Mouse (Mus musculus) MEL (cell line): ENCODE measurements at regions not wholly inside any gene's neighbourhood (a gene's known extent, or its start where the extent isn't known, plus 50 kb on each side); places are given as distances from the start of the nearest gene placed in this dataset.

Source experiments
- DNase-seq: peaks from one replicate; pipeline ENCODE4 v3.0.0; 2011; ENCODE audit warnings: low read depth, low spot score
- H3K27ac ChIP-seq: 2 replicates; pipeline ENCODE4 v1.5.1; 2012; ENCODE audit warnings: low read depth, mild to moderate bottlenecking, control low read depth, low read length, moderate library complexity; ENCODE audit not compliant: control insufficient read depth
- H3K27me3 ChIP-seq, 2 experiments: fragments of 150-350 bp in 1 of 2; sonication (generic) in 1 of 2; 2 replicates each; pipeline ENCODE4 v1.6.1; 2012; ENCODE audit warnings: low read length in 2 of 2, mild to moderate bottlenecking in 2 of 2, improper control_type of control experiment in 1 of 2, moderate library complexity in 1 of 2; ENCODE audit not compliant: insufficient read depth in 2 of 2, control insufficient read depth in 1 of 2
- H3K36me3 ChIP-seq, 2 experiments: 2 replicates each; pipeline ENCODE4 v1.6.1; 2012 to 2014; ENCODE audit warnings: low read length in 2 of 2, improper control_type of control experiment in 1 of 2, inconsistent platforms in 1 of 2, mild to moderate bottlenecking in 1 of 2; ENCODE audit not compliant: insufficient read depth in 2 of 2, control insufficient read depth in 1 of 2
- H3K4me1 ChIP-seq, 2 experiments: fragments of 150-350 bp in 1 of 2; sonication (generic) in 1 of 2; 2 replicates each; pipeline ENCODE4 v1.6.1; 2012; ENCODE audit warnings: low read length in 2 of 2, improper control_type of control experiment in 1 of 2, mild to moderate bottlenecking in 1 of 2; ENCODE audit not compliant: insufficient read depth in 2 of 2, control insufficient read depth in 1 of 2
- H3K4me3 ChIP-seq, 2 experiments: fragments of 150-350 bp in 1 of 2; sonication (generic) in 1 of 2; 2 replicates each; pipeline ENCODE4 v1.5.1; 2012; ENCODE audit warnings: low read depth in 2 of 2, low read length in 2 of 2, mild to moderate bottlenecking in 2 of 2, moderate library complexity in 2 of 2, control low read depth in 1 of 2, improper control_type of control experiment in 1 of 2; ENCODE audit not compliant: control insufficient read depth in 1 of 2, insufficient read depth in 1 of 2
- H3K79me2 ChIP-seq: 2 replicates; pipeline ENCODE4 v1.6.1; 2012; ENCODE audit warnings: mild to moderate bottlenecking, low read length, moderate library complexity; ENCODE audit not compliant: control insufficient read depth, poor library complexity, insufficient read depth
- H3K9ac ChIP-seq: 2 replicates; pipeline ENCODE4 v1.6.1; 2012; ENCODE audit warnings: low read depth, mild to moderate bottlenecking, control low read depth, low read length, moderate library complexity; ENCODE audit not compliant: control insufficient read depth, poor library complexity, severe bottlenecking
- H3K9me3 ChIP-seq: fragments of 150-350 bp; sonication (generic); replicated peaks from 2 replicates; pipeline ENCODE4 v1.6.1; 2012; ENCODE audit warnings: mild to moderate bottlenecking, low read length, improper control_type of control experiment, moderate library complexity; ENCODE audit not compliant: insufficient read depth
- BHLHE40 ChIP-seq: IDR thresholded peaks from 2 replicates; pipeline ENCODE4 v1.6.1; 2012; ENCODE audit warnings: low read depth, mild to moderate bottlenecking, inconsistent platforms, low read length, improper control_type of control experiment, borderline replicate concordance
- CHD1 ChIP-seq: IDR thresholded peaks from 2 replicates; pipeline ENCODE4 v1.6.1; 2012; ENCODE audit warnings: low read depth, mild to moderate bottlenecking, inconsistent platforms, low read length, improper control_type of control experiment
- CHD2 ChIP-seq: IDR thresholded peaks from 2 replicates; pipeline ENCODE4 v1.6.1; 2011; ENCODE audit warnings: low read length, improper control_type of control experiment
- CTCF ChIP-seq, 3 experiments: IDR thresholded peaks in 2 of 3; conservative IDR thresholded peaks in 1 of 3; 2 replicates each; pipeline ENCODE4 v1.5.1; 2011 to 2012; ENCODE audit warnings: low read length in 3 of 3, low read depth in 2 of 3, mild to moderate bottlenecking in 2 of 3, improper control_type of control experiment in 1 of 3, inconsistent platforms in 1 of 3, mixed read lengths in 1 of 3, moderate library complexity in 1 of 3; ENCODE audit not compliant: control insufficient read depth in 1 of 3, insufficient read depth in 1 of 3, poor library complexity in 1 of 3, severe bottlenecking in 1 of 3
- E2F4 ChIP-seq: IDR thresholded peaks from 2 replicates; pipeline ENCODE4 v1.6.1; 2011; ENCODE audit warnings: low read depth, low read length, improper control_type of control experiment, borderline replicate concordance
- ETS1 ChIP-seq: IDR thresholded peaks from 2 replicates; pipeline ENCODE4 v1.6.1; 2012; ENCODE audit warnings: low read depth, mild to moderate bottlenecking, inconsistent platforms, low read length, improper control_type of control experiment, moderate library complexity
- GABPA ChIP-seq: IDR thresholded peaks from 2 replicates; pipeline ENCODE4 v1.6.1; 2012; ENCODE audit warnings: low read depth, mild to moderate bottlenecking, inconsistent platforms, low read length, improper control_type of control experiment, moderate library complexity
- HCFC1 ChIP-seq: IDR thresholded peaks from 2 replicates; pipeline ENCODE4 v1.6.1; 2012; ENCODE audit warnings: low read depth, mild to moderate bottlenecking, inconsistent platforms, low read length, improper control_type of control experiment, moderate library complexity
- JUND ChIP-seq: IDR thresholded peaks from 2 replicates; pipeline ENCODE4 v1.6.1; 2011; ENCODE audit warnings: low read depth, mild to moderate bottlenecking, improper control_type of control experiment, low read length
- MEF2A ChIP-seq: IDR thresholded peaks from 2 replicates; pipeline ENCODE4 v1.6.1; 2014; ENCODE audit warnings: low read depth, mild to moderate bottlenecking, inconsistent platforms, low read length, improper control_type of control experiment; ENCODE audit not compliant: poor library complexity, insufficient replicate concordance, severe bottlenecking; ENCODE audit errors: extremely low read depth
- MYC ChIP-seq: IDR thresholded peaks from 2 replicates; pipeline ENCODE4 v1.6.1; 2011; ENCODE audit warnings: low read depth, mild to moderate bottlenecking, low read length, improper control_type of control experiment, moderate library complexity
- POLR2A ChIP-seq, 2 experiments: IDR thresholded peaks; 2 replicates each; pipeline ENCODE4 v1.6.1; 2011 to 2012; ENCODE audit warnings: low read length in 2 of 2, mild to moderate bottlenecking in 2 of 2, control low read depth in 1 of 2, improper control_type of control experiment in 1 of 2, low read depth in 1 of 2, moderate library complexity in 1 of 2; ENCODE audit not compliant: control insufficient read depth in 1 of 2, insufficient read depth in 1 of 2, poor library complexity in 1 of 2
- POLR2AphosphoS2 ChIP-seq: IDR thresholded peaks from 2 replicates; pipeline ENCODE4 v1.6.1; 2011; ENCODE audit warnings: low read length, improper control_type of control experiment
- RAD21 ChIP-seq: IDR thresholded peaks from 2 replicates; pipeline ENCODE4 v1.6.1; 2011; ENCODE audit warnings: mild to moderate bottlenecking, low read depth, low read length, improper control_type of control experiment
- RCOR1 ChIP-seq: IDR thresholded peaks from 2 replicates; pipeline ENCODE4 v1.6.1; 2012; ENCODE audit warnings: low read depth, mild to moderate bottlenecking, inconsistent platforms, low read length, improper control_type of control experiment
- SIN3A ChIP-seq: IDR thresholded peaks from 2 replicates; pipeline ENCODE4 v1.6.1; 2012; ENCODE audit warnings: low read length, improper control_type of control experiment, inconsistent platforms
- SMC3 ChIP-seq: IDR thresholded peaks from 2 replicates; pipeline ENCODE4 v1.6.1; 2011; ENCODE audit warnings: low read depth, low read length, improper control_type of control experiment
- TAL1 ChIP-seq: IDR thresholded peaks from 2 replicates; pipeline ENCODE4 v1.6.1; 2012; ENCODE audit warnings: mild to moderate bottlenecking, inconsistent platforms, low read length, moderate library complexity, mixed read lengths
- USF1 ChIP-seq: IDR thresholded peaks from 2 replicates; pipeline ENCODE4 v1.6.1; 2014; ENCODE audit warnings: low read depth, mild to moderate bottlenecking, inconsistent platforms, low read length, improper control_type of control experiment, moderate library complexity
- ZC3H11A ChIP-seq: IDR thresholded peaks from 2 replicates; pipeline ENCODE4 v1.6.1; 2012; ENCODE audit warnings: low read depth, mild to moderate bottlenecking, inconsistent platforms, low read length, improper control_type of control experiment

DNA sequence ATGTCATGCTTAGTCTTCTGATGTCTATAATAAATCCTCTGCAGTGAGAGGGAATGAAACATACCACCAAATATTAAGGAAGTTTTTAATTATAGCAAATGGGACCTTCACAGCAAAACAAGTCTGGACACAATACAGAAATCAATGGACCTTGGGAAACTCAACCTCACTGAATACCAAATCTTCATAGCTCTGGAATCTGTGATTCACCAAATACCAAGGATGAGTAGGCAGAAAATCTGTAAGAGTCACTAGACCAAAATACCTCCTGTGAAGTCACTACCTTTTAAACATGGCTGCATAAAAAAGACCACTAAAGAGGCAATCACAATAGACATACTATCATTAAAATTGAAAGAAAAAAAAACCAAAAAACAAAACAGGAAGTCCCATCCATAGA is 872.5 kb upstream of the Alcam start:
- Histone ChIP-seq H3K9me3 (no peaks in the 10 kb centered on the region), H3K79me2 (no peaks in the 10 kb centered on the region), H3K36me3 (no peaks in the 10 kb centered on the region), H3K27me3 (no peaks in the 10 kb centered on the region), H3K4me3 (no peak overlapping the region), H3K9ac (no peak overlapping the region), H3K27ac (no peak overlapping the region), H3K4me1 (no peaks in the 10 kb centered on the region)
- DNase-seq: no peak
- TF ChIP-seq CTCF (IDR thresholded peaks at IDR 0.05 in 2 of 3, conservative IDR thresholded peaks at IDR 0.05 in 1 of 3; ENCODE audit: control insufficient read depth in 1 of 3, insufficient read depth in 1 of 3, low read depth in 2 of 3, low read length in 3 of 3, poor library complexity in 1 of 3, severe bottlenecking in 1 of 3) (no peak), ZC3H11A (no peak), POLR2AphosphoS2 (no peak), MYC (no peak), BHLHE40 (no peak), USF1 (no peak), SMC3 (no peak), ETS1 (no peak), E2F4 (no peak)

DNA sequence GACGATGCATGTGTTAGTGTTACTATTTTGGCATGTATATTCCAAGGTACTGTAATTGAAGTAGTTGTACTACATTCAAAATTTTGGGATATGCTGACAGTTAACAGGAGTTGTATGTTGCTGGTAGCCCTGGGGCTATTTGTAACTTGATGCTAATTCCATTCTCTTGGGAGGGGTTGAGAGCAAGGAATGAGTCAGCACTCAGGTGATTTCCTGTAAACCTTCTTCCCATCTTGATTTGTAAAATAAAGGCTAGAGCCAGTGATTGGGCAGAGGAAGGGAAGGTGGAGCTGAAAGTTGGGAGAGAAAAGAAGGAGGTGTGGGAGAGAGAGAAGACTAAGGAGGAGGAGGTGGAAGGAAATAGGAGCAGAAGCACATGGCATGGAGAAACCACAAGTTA is 838.2 kb upstream of the Alcam start:
- no peaks in the 10 kb centered on the region for H3K79me2 ChIP-seq
- H3K9me3 ChIP-seq: no peaks in the 10 kb centered on the region
- H3K4me1 ChIP-seq: no peaks in the 10 kb centered on the region
- H3K27me3 ChIP-seq: no peaks in the 10 kb centered on the region
- no peak for TF ChIP-seq SIN3A
- no peak for DNase-seq
- H3K9ac ChIP-seq: no peak overlapping the region
- H3K36me3 ChIP-seq: no peaks in the 10 kb centered on the region
- H3K27ac ChIP-seq: no peak overlapping the region
- no peak overlapping the region for H3K4me3 ChIP-seq

DNA sequence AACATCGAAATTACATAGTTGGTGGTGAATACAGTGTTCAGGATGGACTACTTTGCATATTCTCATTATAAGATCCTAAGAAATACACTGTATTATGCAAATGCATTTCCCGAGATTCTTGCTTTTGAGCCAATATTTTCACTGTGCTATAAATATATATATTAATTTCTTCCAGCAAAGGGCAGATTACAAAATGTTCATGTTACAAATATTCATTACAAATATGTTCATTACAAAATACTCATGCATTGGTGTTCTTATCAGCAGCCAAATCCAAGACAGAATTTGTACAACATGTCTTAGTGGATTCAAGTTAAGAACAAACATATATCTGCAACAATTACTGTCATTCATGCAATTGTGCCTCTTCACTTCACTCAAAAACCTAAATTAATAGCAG is 828.1 kb upstream of the Alcam start:
- Histone ChIP-seq H3K9me3 (no peaks in the 10 kb centered on the region), H3K27me3 (no peaks in the 10 kb centered on the region)
- TF ChIP-seq BHLHE40 (no peak), GABPA (no peak), MEF2A (no peak), JUND (no peak), ZC3H11A (no peak), CHD2 (no peak), USF1 (no peak), RCOR1 (no peak), MYC (no peak), TAL1 (no peak), CHD1 (no peak), RAD21 (no peak), HCFC1 (no peak), POLR2A (IDR thresholded peaks at IDR 0.05; ENCODE audit: control insufficient read depth in 1 of 2, insufficient read depth in 1 of 2, low read depth in 1 of 2, low read length in 2 of 2, poor library complexity in 1 of 2) (no peak)

More for the DNA sequence above, 828.1 kb upstream of the Alcam start:
- H3K9ac ChIP-seq: no peak overlapping the region
- H3K27ac ChIP-seq: no peak overlapping the region
- no peak overlapping the region for H3K4me3 ChIP-seq
- no peaks in the 10 kb centered on the region for H3K79me2 ChIP-seq
- DNase-seq: no peak
- no peaks in the 10 kb centered on the region for H3K36me3 ChIP-seq
- no peaks in the 10 kb centered on the region for H3K4me1 ChIP-seq
